Mouse (Mus musculus) limb, embryonic 10.5 days (tissue): ENCODE results near the gene Mark2. TPM values are rescaled to one million over a fixed set of nuclear protein-coding genes. Genes with fewer than 3 reads are reported as not detected.

Experiments used
- DNase-seq: peaks from one replicate; pipeline ENCODE4 v3.0.0-alpha.2; 2017; ENCODE audit warnings: low spot score
- H3K27ac ChIP-seq: fragments of 300-500 bp; sonication (generic); 2 replicates; pipeline ENCODE4 v1.5.1; 2016; ENCODE audit warnings: mild to moderate bottlenecking
- H3K27me3 ChIP-seq: fragments of 300-500 bp; sonication (generic); 2 replicates; pipeline ENCODE4 v1.6.1; 2016; ENCODE audit warnings: low read depth, mild to moderate bottlenecking; ENCODE audit not compliant: poor library complexity, severe bottlenecking
- H3K36me3 ChIP-seq: fragments of 300-500 bp; sonication (generic); 2 replicates; pipeline ENCODE4 v1.6.1; 2016; ENCODE audit warnings: mild to moderate bottlenecking, moderate library complexity
- H3K4me1 ChIP-seq: fragments of 300-500 bp; sonication (generic); 2 replicates; pipeline ENCODE4 v1.6.1; 2016
- H3K4me3 ChIP-seq: fragments of 300-500 bp; sonication (generic); 2 replicates; pipeline ENCODE4 v1.5.1; 2016; ENCODE audit warnings: mild to moderate bottlenecking, moderate library complexity
- H3K9me3 ChIP-seq: fragments of 300-500 bp; sonication (generic); replicated peaks from 2 replicates; pipeline ENCODE4 v1.6.1; 2016; ENCODE audit warnings: mild to moderate bottlenecking
- WGBS: fragments of 180-500 bp; shearing (Covaris S2); methylation state at CpG from one replicate; pipeline ENCODE4 v1.1.7; 2016; 5-methylcytosine and 5-hydroxymethylcytosine counted together
- polyA plus RNA-seq: library from polyadenylated mRNA; unstranded; fragments of >200 nt; fragmentation: Nextera tagmentation; extraction: Ambion mirVana; gene quantifications from 2 replicates; pipeline ENCODE4 v1.2.1, GENCODE M21; 2016

Gene Mark2
- polyA plus RNA-seq, 1 experiment from 2014 or later = 50.1 TPM

DNA sequence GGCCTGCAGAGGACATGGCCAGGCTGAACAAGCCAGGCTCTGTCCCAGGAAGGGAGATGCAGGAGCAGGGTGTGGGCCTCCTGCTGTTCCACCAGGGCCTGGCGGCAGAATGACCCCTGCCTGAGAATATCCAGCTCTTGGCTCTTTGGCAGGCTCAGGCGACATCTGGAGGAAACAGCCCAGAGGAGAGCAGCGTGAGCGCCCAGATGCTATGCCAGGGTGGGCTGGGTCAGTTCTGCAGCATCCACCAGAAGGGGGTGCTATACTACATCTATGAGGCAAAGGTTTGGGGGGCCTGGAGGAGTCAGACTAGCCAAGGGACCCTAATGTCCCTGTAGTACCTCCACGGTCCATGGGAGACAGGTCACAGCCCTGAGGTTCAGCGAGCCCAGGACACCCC is 62.5 kb downstream of the Mark2 start:
- H3K27me3 ChIP-seq = no peaks in the 10 kb centered on the region
- peaks cover 29% of the 10 kb centered on the region for H3K4me1 ChIP-seq
- peak; percentile 60 for DNase-seq
- no peaks in the 10 kb centered on the region for H3K9me3 ChIP-seq
- H3K4me3 ChIP-seq = no peak overlapping the region
- 41% methylated on average over 6 of the region's 6 CpGs for WGBS
- H3K27ac ChIP-seq = no peak overlapping the region
- H3K36me3 ChIP-seq = peaks cover 98% of the 10 kb centered on the region

DNA sequence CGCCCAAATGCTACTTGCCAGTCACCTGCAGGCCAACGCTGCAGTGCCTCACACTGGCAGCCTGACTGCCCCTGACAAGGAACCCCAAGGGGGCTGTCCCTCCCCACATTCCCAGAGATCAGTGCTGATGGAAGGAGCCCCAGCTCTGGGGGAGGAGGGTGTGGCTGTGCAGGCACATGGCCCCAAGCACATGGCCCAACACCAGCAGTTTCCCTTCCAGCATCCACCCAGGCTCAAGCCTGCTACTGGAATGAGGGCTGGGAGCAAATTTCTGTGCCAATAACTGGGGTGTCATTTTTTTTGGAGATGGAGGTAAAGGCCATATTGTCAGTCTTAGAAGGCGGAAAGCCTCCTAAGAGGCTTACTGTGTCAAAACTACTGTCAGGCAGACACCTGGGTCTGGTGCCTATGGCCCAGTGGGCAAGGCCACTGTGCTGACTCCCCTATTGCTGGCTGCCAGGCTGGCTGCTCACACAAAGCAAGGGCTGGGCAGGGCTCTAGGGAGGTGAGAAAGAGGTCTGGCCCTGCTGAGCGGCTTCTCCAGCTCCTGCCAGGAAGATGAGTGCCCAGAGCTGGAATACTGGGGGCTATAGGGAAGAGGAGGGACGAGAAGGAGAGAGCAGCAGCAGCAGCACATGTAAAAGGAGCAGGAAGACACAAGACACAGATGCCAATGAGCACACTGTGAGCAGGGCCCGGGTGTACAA is 63.3 kb downstream of the Mark2 start:
- DNase-seq = no peak
- H3K36me3 ChIP-seq = peaks cover 98% of the 10 kb centered on the region
- H3K27me3 ChIP-seq = no peaks in the 10 kb centered on the region
- H3K4me3 ChIP-seq = no peak overlapping the region
- peaks cover 31% of the 10 kb centered on the region for H3K4me1 ChIP-seq
- H3K27ac ChIP-seq = no peak overlapping the region
- no peaks in the 10 kb centered on the region for H3K9me3 ChIP-seq
- 82% methylated on average over 6 of the region's 6 CpGs for WGBS

DNA sequence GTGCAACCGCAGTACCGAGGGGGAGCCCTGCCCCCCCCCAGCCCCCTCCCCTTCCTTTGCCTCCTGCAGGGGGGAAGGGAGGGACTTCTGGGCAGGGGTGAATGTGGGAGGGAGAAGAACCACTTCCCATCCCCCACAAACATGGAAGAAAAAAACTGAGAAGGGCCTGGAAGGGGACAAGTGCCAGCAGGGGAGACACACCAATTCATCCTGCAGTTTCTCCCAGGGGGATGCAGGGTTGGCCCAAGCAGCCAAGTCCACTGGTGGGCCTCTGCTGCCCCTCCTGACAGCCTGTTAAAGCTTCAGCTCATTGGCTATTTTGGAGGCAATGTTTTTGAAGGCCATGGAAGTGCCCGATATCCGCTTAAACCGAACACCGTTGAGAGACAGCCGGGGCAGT is 64.9 kb downstream of the Mark2 start:
- H3K27ac ChIP-seq = no peak overlapping the region
- no peak for DNase-seq
- 77% methylated on average over 7 of the region's 7 CpGs for WGBS
- H3K36me3 ChIP-seq = peaks cover 98% of the 10 kb centered on the region
- H3K4me3 ChIP-seq = no peak overlapping the region
- H3K27me3 ChIP-seq = no peaks in the 10 kb centered on the region
- no peaks in the 10 kb centered on the region for H3K9me3 ChIP-seq
- peaks cover 31% of the 10 kb centered on the region for H3K4me1 ChIP-seq

DNA sequence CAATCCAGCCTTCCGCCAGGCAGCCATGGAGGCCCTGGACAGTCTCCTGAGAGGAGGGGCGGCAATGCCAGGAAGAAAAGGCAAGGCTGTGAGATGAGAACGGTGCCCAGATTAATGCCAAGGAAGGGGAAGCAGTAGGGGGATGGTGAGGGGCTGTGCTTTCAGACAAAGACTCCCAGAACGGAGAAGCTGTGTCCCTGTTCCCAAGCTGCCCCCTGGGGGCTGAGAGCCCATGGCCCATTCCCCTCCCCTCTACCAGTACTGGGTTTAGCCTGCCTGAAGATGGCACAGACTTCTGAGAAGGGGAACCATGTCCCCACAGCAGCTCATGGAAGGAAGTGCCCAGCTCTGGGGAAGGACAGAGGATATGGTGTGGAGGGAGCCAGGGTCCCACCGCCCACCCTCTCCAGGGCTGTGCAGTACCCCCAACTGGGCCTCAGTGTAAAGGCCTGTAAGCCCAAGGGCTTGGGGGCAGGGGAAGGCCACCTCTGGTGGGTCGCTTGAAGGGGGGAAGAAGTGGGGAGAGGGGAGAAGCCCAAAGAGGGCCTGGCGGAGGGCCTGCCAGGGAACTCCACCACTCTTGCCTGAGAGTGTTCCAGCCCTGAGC is 65.5 kb downstream of the Mark2 start:
- WGBS = 54% methylated on average over 7 of the region's 7 CpGs
- no peak overlapping the region for H3K4me3 ChIP-seq
- H3K27ac ChIP-seq = peak overlapping the region; percentile 54; the same call in 1 of the 2 replicates
- DNase-seq = no peak
- H3K4me1 ChIP-seq = peaks cover 33% of the 10 kb centered on the region
- peaks cover 98% of the 10 kb centered on the region for H3K36me3 ChIP-seq
- no peaks in the 10 kb centered on the region for H3K27me3 ChIP-seq
- no peaks in the 10 kb centered on the region for H3K9me3 ChIP-seq

GRCm38 (mm10) chr19:7275131-7275789 is 66.4 kb downstream of the Mark2 start:
- no peaks in the 10 kb centered on the region for H3K9me3 ChIP-seq
- no peaks in the 10 kb centered on the region for H3K27me3 ChIP-seq
- WGBS = 61% methylated on average over 7 of the region's 7 CpGs
- peaks cover 98% of the 10 kb centered on the region for H3K36me3 ChIP-seq
- no peak overlapping the region for H3K27ac ChIP-seq
- no peak overlapping the region for H3K4me3 ChIP-seq
- H3K4me1 ChIP-seq = peaks cover 42% of the 10 kb centered on the region
- DNase-seq = no peak

- Histone ChIP-seq H3K4me3 (no peak overlapping the region), H3K36me3 (peaks cover 99% of the 10 kb centered on the region)
- 89% methylated on average over 13 of the region's 13 CpGs for WGBS
Measured at GRCm38 (mm10) chr19:7274326-7274990, 67.2 kb downstream of the Mark2 start.

GRCm38 (mm10) chr19:7273486-7273885 is 68.2 kb downstream of the Mark2 start:
- DNase-seq = no peak
- no peak overlapping the region for H3K4me3 ChIP-seq
- no peak overlapping the region for H3K27ac ChIP-seq
- peaks cover 45% of the 10 kb centered on the region for H3K4me1 ChIP-seq
- WGBS = 93% methylated on average over 4 of the region's 4 CpGs
- H3K9me3 ChIP-seq = no peaks in the 10 kb centered on the region
- H3K27me3 ChIP-seq = no peaks in the 10 kb centered on the region
- peaks cover 90% of the 10 kb centered on the region for H3K36me3 ChIP-seq

More at GRCm38 (mm10) chr19:7274326-7274990, 67.2 kb downstream of the Mark2 start:
- DNase-seq = no peak
- Histone ChIP-seq H3K9me3 (no peaks in the 10 kb centered on the region), H3K27ac (peak overlapping the region; percentile 20), H3K4me1 (peaks cover 50% of the 10 kb centered on the region), H3K27me3 (no peaks in the 10 kb centered on the region)

GRCm38 (mm10) chr19:7269290-7270044 is 72.2 kb downstream of the Mark2 start:
- H3K4me1 ChIP-seq = peaks cover 61% of the 10 kb centered on the region
- DNase-seq = peak; percentile 55
- H3K4me3 ChIP-seq = peak overlapping the region; percentile 76
- H3K36me3 ChIP-seq = peaks cover 49% of the 10 kb centered on the region
- H3K9me3 ChIP-seq = no peaks in the 10 kb centered on the region
- H3K27ac ChIP-seq = peak overlapping the region; percentile 99
- WGBS = 7% methylated on average over 11 of the region's 11 CpGs
- H3K27me3 ChIP-seq = no peaks in the 10 kb centered on the region

GRCm38 (mm10) chr19:7268722-7269090 is 73.0 kb downstream of the Mark2 start:
- Histone ChIP-seq H3K27ac (peak overlapping the region; percentile 99), H3K4me1 (peaks cover 62% of the 10 kb centered on the region), H3K9me3 (no peaks in the 10 kb centered on the region), H3K4me3 (peak overlapping the region; percentile 76), H3K36me3 (peaks cover 42% of the 10 kb centered on the region), H3K27me3 (no peaks in the 10 kb centered on the region)
- under 1% methylated on average over 30 of the region's 30 CpGs for WGBS
- peak; percentile 95 for DNase-seq

DNA sequence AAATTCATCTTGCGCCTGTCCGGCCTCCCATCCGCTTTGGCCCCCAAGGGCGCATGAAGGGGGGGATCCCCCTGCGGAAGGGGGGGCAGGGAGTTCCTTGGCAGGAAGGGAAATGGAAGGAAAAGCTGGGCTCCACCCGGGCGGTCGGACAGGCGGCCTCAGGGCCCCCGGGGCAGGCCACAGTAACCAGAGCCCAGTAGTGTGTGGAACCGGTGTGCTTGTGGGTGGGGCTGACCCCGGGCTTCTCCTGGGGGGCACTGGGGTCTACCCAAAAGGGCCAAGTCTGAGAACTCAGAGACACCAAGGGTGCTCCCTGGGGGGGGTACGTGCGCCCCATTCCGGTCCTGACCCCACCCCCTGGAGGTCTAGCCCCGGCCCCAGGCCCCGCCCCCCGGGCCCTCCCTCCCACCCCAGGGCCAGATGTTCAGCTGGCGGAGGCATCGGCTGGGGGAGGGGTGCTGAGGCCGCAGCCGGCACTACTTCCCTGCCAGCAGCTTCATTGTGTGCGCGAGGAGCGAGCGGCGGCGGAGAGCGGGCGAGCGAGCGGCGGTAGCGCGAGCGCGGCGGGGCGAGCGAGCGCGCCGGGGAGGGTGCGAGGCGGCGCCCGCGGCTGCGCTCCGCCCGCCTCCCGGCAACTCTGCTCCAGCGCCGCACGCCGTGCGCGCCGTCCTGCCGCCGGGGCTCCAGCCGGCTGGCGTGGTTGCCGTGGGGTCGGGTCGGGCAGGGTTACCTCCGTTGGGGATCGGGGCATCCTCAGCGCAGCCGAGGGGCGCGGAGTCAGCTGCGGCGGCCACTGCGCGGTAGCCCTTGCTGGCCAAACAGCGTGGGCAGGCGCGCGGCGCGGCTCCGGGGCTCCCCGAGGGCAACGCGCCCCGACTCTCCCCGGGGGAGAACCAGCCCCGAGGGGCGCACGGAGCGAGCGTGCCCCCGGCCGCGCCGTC is 73.6 kb downstream of the Mark2 start:
- peak overlapping the region; percentile 76 for H3K4me3 ChIP-seq
- no peaks in the 10 kb centered on the region for H3K9me3 ChIP-seq
- DNase-seq = peak; percentile 96
- no peaks in the 10 kb centered on the region for H3K27me3 ChIP-seq
- 1% methylated on average over 89 of the region's 97 CpGs for WGBS
- peaks cover 62% of the 10 kb centered on the region for H3K4me1 ChIP-seq
- peak overlapping the region; percentile 99 for H3K27ac ChIP-seq
- peaks cover 35% of the 10 kb centered on the region for H3K36me3 ChIP-seq

GRCm38 (mm10) chr19:7267091-7267741 is 74.4 kb downstream of the Mark2 start, which contains the start of gene Rcor2:
Gene Rcor2 (plus strand): TSS chr19:7267325.
- WGBS = under 1% methylated on average over 28 of the region's 28 CpGs
- H3K27me3 ChIP-seq = no peaks in the 10 kb centered on the region

More at GRCm38 (mm10) chr19:7267091-7267741, 74.4 kb downstream of the Mark2 start, which contains the start of gene Rcor2:
- peaks cover 62% of the 10 kb centered on the region for H3K4me1 ChIP-seq
- DNase-seq = peak; percentile 86
- H3K36me3 ChIP-seq = peaks cover 27% of the 10 kb centered on the region
- peak within 1 kb of the TSS; percentile 99 for H3K27ac ChIP-seq
- no peaks in the 10 kb centered on the region for H3K9me3 ChIP-seq
- H3K4me3 ChIP-seq = peak within 1 kb of the TSS; percentile 76
